Mouse (Mus musculus) adrenal gland, postnatal 25 days (tissue): Measurements from ENCODE around the gene Abtb2. TPM values are rescaled to one million over a fixed set of nuclear protein-coding genes. Genes with fewer than 3 reads are reported as not detected.
A peak's percentile ranks its signal among the peaks of the same experiment; 100 is the strongest.

Experiments used
- DNase-seq: peaks from one replicate; pipeline ENCODE4 v3.0.0; 2021; ENCODE audit warnings: mixed read lengths
- total RNA-seq: library from RNA; stranded (reverse); gene quantifications from 2 replicates; pipeline ENCODE4 v1.2.3, GENCODE M21; 2021

Gene Abtb2
- total RNA-seq, 1 experiment from 2014 or later: 38.4 TPM

DNA sequence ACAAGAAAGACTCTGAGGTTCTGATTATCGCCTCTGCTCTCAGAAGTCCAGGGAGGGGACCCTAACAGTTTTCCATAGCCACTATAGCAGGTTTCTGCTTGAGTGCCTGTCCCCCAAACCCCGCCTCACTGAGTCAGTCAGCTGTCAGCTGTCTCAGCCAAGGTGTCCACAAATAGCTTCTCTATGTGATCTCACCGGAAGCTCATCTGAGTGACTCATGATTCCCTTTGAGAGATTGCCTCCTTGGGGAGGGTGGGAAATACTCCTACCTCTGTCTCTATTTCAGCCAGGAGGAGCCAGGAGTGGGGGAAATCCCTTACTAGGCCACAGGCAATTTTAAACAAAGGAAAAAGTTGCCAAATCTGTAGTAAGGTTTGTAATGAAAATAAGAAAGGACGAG lies 96.0 kb downstream of the Abtb2 start:
- peak; percentile 46 for DNase-seq

DNA sequence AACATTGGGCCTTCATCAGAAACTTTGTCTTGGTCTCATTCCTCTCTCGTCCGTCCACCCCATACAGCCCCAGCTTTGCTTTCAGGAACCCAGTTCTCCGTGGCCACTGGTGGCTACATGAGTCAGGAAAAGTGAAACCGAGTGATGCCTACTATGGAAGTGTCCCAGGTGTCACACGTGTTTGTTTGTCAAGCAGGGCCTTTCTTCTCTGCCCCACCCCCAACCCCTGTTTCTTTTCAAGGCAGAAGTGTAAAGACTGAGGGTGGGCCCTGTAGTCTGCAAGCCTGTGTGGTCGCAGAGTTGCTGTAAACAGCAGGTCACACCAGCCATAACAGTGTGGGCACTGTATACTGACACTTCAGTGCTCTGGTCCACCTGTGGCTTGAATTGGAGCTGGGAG lies 98.2 kb downstream of the Abtb2 start:
- no peak for DNase-seq

DNA sequence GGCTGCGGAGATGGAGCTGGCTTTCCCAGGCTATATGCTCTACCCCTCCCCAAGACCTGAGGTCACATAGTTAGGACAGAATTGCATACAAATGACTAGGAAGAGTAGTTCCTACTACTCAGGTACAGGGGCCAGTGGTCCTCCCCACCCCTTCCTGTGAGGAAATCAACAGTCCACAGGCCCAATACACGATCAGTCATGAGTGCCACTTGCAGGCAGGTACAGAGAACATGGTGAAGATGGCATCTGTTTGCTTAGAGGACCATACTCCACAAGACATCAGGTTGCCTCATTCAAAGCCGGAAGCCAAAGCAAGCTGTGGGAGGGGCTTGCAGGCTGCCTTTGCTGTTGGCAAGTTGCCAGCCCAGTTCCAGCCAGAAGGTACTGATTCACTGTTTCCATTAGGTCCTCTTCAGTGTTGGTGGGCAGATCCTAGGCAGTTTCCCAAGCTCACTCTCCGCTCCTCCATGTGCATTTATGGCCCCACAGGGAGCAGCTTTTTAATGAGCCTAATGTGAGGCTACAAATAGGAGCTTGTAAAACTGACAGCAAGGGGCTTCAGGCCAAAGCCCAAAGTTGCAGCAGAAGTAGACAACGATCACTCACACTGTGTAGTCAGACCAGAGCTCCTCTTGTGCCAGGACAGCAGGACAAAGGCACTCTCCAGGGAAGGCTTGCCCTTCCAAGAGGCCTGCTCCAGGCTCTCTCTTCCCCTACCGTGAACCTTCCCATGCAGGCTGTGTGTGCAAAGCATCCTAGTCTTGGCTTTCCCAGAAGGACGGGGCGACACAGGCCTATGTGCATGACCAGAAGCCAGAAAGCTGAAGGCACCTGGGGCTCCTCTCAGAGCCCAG lies 102.1 kb downstream of the Abtb2 start:
- DNase-seq: peak; percentile 42

DNA sequence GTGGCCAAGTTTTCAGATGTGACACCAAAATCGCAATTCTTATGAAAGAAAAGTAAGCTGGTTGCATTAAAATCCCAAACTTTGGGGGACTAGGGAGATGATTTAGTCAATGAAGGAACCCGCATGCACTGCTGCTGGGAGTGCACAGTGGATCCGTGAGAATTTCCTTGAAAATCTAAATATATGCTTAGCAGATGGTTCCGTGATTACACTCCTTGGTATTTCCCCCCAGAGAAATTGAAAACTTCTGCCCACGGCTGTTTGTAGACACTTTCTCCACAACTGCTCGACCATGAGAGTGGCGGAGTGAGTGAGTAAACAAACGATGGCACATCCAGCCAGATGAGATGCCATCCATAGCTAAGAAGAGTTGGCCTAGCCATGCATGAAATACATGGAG lies 102.8 kb downstream of the Abtb2 start:
- DNase-seq: no peak

DNA sequence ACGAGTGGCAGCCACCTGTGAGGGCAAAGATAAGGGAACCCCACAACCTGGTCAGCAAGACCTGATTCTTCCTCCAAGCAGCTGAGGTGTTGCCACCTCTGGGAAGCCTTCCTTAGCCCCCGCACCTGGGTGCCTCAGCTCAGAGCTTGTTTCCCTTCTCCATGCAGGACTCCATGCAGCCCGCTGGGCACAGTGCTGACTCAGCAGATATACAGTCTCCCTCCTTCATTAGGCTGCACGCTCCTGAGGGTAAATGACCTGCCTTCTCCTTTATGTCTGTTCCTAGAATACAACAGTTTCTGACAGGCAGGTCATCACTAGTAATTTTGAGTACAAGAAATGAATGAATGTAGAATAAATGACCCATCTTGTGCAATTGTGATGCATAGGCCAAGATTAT lies 103.5 kb downstream of the Abtb2 start:
- DNase-seq: no peak

DNA sequence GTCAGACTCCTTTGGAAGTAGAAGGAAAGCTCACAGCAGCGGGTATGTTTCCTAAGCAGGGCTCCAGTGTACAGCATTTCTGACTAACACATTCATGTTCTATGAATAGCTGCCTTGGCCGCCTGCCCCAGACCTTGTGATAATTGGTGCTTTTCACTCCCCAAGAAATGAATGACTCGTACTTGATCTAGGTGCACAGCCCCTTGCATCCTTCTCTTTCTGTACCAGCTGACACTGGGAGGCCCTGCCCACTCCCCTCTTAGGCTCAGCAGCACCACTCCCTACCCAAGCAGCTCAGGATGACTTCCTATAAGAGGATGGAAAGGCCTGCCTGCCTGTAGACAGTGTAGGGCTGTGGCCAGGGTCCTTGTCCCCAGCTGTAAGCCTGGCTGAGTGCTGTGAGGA lies 104.2 kb downstream of the Abtb2 start:
- peak; percentile 84 for DNase-seq

DNA sequence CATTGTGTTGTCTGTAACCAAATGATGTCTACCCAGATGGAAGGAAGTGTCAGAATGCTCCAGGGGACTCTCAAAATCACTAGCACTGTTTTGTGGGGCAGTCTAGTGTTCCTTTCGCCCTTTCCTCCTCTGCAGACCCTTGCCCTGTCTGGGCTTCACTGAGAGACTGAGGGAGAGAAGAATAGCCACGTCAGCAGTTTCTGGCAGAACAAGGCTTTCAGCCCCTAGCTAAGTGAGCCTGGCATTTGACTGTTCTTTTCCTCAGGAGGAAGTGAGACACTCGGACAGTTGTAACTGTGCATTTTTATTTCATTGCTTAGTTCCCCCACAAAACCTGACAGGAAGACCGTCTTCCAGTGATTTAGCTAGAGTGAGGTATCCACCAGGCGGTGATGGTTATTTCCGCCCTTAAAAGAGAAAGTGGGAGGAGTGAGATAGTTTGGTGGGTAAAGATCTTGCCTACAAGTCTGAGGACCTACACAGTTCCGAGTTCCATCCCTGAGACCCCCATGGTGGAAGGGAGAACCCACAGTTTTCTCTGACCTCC lies 106.5 kb downstream of the Abtb2 start:
- DNase-seq: no peak

DNA sequence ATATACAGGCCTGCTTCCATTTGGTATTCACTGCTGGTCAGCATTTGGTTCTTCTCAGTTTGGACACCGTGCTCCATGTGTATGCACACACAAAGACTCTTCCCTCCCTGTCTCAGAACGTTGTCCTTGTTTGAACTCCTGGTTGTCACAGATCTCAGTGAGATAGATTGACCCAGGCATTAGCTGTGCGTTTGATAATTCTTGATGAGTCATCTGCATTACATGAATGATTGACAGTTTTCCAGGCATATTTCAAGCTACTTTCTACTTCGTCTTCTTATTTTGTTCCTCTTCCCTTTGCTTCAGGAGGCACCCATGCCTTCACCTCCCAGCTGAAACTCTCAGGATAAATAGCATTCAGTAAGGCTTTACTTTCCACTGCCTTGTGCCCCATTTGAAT lies 107.5 kb downstream of the Abtb2 start:
- no peak for DNase-seq

DNA sequence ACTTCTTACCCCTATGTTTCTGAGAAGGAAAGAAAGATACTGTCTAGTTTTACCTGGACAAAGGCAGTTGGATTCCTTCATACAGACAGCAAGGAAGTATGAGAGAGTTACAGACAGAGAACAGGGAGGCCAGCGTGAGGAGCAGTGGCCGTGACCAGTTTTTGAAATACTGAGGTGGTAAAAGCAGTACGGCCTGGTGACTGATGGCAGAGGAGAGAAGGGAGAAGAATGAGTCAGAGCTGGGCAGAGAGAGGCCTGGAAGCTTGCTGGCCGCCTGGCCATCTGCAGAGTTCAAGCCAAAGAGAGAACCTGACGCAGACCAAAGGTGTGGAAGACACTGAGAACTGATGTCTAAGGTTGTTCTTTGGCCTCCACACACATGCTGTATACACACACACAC lies 109.3 kb downstream of the Abtb2 start:
- DNase-seq: peak; percentile 15

DNA sequence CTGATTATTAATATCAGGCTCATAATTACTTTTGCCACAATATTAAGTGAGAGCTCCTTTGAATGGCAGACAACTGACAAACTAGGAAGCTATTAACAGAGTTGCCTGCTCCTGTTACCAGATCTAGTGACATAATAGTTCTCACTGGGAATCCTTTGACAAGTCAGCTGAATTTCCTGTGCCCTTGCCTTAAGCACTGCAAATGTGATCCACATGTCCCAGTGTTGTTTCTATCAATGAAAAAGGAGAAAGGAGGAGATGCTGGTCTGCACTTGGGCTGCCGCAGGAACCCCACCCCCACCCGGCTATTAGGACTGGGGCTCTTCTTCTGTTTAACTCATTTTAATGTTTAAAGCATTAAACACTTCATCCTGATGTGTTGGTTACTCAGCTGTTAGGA lies 110.7 kb downstream of the Abtb2 start:
- no peak for DNase-seq

DNA sequence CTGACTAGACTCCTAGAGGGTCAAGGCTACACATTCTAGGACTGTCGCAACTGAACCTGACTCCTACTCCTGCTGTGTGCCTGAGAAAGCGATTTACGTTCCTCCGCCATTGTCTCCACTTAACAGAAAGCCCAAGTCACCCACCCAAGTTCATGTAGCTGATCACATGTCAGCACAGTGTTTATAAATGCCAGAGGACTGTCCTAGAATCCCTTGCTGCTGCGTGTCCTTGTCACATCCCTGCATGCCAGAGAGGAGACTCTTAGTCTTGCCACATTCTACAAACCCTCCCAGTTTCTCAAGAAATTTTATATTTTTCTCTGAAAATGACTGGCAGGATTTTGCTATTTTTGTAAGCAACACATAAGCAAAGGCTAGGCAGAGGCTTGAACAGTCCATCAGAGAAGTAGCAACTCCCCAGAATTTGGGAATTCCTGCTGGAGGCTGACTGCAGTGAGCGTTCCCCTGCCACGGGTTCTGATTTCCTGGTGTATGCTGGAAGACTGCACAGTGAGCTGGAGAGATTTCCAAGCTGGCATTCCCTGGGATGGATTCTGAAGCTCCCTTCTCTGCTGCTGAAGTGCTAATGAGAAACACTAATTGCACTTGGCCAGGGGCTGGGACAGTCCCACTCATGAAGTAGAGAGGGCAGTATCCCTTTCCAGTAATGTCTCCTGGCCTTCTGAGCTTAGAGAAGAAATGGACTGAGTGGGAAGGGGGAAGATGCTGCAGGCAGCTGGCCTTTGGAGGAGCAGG lies 111.7 kb downstream of the Abtb2 start:
- no peak for DNase-seq

DNA sequence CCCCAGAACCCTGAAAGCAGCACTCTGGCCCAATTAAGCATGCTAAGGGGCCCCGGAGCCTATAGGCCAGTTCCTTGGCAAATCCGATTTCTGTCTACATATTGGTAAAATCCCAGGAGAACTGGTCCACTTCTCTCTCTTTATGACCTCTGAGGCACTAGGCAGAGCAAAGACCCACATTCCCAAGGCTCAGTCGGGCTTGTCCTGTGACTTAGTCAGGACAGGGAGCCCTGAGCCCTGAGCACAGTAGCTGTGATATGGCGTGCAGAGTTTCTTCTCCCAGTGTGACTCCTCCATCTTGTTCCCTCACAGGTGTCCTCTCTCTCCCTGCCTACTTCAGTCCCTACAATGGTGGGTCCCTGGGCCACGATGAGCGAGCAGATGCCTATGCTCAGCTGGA lies 112.3 kb downstream of the Abtb2 start:
- DNase-seq: no peak

DNA sequence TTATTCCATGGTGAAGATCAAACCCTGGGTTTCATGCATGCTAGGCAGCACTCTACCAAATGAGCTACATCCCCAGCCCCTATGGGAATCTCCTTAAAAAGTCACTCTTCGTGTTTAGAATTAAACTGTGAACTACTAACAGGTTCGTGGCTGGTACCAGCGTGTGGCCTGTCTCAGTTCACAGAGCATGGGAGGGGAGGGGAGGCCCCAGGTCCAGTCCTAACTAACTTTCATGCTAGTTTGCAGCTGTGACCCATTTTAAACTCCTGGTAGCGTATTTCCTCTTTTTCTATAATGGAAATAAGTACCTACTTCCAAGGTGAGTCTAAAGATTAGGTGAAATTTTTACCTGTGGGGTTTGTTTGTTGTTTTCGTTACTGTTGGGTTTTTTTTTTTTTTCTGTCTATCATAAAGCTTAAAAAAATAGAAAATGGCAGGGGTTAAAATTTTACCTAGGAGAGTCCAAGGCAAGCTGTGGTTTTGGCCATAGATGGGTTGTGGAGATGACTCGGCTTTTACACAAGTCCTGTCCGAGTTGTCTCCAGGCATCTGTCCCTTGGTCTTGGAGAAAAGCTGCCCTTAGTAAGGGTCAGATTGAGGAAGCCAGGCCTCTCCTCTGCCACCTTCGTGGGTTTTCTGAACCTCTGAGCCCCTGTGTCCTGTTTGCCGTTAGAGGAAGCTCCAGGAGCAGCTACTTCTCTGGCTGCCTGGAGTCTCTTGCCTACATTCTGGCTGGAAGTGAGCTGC lies 114.4 kb downstream of the Abtb2 start:
- no peak for DNase-seq

DNA sequence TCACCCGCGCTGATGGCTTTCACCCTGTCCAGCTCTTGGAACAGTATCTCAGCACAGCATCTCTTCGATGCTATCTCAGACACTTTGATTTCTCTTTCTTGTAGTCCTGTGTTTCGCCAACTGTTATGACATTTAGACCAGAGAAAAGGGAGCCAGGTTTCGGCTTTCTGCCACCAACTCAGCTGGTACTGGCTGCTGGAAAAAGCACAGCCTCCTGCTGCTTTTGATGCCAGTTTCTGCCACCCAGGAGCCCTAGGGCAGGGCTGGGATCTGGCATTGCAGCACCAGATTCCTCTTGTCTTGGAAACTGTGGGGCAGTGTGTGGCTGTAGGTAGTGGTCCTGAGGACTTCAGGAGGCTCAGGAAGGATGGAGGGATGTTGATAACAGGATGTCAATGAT lies 115.0 kb downstream of the Abtb2 start:
- DNase-seq: no peak

DNA sequence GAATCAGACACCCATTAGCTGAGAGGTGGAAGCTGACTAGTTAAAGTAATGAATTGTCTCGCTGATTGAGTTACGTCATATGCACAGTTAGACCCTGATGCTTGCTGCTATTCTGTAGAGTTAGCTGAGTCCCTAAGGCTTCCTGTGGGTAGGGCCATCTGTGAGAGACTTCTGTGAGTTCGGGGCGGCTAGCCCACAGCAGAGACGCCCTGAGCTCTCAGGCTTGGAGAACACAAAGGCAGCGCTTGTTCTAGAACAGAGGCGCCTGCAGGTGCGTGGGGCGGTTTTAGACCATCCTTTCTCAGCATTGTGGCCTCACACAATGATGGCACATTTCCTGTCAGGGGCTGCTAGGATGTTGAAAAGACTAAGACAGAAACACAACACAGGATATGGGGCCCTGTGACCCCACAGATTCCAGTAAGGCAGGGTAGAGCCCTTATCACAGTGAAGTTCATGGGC lies 116.2 kb downstream of the Abtb2 start:
- no peak for DNase-seq

DNA sequence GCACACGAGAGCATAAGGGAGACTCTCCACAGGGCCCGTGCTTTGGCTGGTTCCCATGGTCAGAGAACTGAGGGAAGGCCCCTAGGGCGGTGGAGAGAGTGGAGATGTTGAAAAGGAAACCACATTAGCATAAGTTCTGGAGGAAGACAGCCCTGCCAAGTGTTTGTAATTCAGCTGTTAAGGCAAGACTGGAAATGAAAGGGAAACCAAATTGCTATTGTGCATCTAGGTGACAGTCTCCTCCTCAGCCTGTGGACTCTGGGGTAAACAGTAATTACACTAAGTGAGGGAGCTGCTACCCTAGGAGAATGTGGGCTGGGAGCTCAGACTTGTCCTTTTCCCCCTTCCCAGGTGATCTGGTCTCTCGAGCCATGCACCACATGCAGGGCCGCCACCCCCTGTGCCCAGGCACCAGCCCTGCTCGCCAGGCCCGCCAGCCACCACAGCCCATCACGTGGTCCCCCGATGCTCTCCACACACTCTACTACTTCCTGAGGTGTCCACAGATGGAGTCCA lies 116.9 kb downstream of the Abtb2 start:
- DNase-seq: no peak

DNA sequence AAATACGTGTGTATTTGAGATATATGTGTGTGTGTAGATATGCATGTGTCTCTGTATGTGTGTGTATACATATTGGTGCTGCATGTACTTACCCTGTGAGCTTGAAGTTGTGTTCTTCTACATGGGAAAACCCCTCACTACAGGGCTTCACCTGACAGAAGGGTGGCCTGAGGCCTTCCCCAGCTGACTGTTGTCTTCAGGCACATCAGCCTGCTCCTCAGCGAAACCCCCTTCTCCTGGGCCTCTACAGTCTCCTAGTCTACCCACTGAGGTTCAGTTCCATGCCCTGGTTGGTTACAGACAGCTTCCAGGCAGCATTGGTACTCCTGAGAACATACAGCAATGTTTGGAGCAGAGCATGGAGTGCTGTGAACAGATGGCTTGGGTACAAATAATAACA lies 118.3 kb downstream of the Abtb2 start:
- DNase-seq: no peak

DNA sequence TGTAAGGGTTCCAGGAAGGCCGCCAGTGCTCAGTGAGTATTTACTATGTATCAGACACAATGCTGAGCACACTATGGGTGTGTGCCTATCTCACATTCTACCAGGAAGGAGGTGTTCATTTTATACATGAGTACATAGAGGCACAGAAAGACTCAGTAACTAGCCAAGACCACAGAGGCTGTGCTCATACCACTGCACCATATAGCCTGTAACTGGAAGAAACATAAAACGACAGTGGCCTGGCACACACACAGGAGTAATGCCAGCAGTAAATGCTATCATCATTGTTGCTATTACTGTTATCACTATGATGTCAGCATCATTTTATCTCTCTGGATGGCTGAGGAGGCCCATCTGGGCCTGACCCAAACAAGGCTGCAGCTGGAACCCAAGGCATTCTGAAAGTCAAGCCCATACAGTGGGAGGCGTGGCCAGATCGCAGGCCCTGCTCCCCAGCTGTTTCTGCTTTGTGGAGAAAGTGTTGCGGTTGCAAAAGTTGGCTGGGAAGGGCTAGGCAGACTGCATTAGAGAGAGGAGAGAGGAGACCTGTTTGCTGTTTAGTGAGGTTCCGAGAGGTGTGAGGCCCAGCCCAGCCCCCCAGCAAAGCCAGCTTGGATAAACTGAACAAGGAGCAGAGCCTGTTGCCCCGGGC lies 118.9 kb downstream of the Abtb2 start:
- DNase-seq: no peak

DNA sequence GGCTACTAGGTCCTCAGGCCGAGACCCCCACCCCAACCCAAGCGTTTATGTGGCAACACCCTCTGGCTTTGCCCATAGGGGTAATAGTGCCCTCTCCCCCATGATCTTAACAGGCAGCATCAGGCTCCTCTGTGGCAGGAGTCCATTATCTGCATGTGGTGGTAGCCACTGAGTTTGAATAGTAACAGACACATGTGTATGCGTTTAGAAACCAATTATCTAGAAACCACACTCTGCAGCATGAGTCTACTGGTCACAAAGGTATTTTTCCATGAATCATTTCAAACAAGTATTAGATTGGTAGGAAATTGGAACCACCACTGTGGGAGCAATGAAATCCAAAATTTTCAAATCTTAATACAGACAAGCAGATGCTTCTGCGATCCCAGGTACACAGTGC lies 119.5 kb downstream of the Abtb2 start:
- DNase-seq: no peak

DNA sequence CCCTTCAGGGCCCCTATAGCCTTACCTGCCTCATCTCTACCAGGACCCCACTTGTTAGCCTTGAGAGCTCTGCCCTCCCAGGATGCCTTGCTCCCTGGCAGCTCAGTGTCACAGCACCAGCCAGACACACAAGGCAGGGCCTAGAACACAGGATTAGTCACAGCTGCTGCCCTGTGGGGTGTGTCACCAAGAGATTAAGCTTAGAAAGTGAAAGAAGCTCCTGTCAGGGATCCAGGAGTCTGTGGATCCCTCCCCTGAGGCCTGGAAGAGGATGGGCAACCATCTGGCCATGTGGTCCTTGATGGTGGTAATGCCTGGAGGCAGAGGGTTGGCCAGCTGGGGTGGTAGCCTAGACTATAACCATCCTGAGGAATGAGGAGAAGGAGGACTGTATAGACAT lies 121.0 kb downstream of the Abtb2 start:
- no peak for DNase-seq

DNA sequence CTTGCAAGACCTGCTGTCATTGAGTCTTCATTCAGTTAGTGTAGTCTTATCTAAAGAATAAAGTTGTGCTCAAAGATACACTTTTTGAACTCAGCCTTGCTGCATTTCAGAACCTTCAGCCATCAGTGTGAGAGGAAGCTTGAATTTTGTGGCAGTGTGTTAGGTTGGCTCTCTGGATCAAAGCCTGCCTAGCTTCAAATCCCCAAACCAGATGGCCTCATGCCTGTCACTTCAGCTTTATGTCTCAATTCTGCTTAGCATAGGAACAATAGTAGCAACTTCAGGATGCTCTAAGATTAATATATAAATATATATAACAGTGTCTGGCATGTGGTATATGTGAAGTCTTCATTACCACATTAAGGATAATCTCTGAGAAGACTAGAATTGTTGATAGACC lies 121.8 kb downstream of the Abtb2 start:
- no peak for DNase-seq

DNA sequence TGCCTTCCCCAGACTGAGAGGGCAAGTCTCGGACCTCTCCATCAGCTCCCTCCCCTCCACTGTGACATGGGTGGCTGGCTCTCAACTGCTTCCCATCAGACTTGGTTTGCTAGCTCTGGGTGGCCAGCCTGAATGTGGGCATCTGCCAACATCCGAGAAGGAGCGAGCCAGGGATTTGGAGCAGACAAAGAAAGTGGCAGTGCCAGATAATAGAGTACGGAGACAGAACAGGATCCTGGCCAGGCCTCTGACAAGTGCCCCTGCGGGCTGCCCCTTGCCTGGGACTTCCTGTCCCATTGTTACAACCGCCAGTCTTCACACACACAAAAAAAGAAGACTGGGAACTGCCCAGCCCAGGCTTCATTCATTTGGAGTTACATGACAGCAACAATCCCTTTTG lies 124.3 kb downstream of the Abtb2 start:
- DNase-seq: no peak
